Mouse (Mus musculus): Measurements from ENCODE around the gene Hmgb1. TPM values are rescaled to one million over a fixed set of nuclear protein-coding genes. Genes with fewer than 3 reads are reported as not detected.

The Hmgb1 gene
- polyA plus RNA-seq, 1 experiment from 2014 or later, result 1,278 TPM

DNA sequence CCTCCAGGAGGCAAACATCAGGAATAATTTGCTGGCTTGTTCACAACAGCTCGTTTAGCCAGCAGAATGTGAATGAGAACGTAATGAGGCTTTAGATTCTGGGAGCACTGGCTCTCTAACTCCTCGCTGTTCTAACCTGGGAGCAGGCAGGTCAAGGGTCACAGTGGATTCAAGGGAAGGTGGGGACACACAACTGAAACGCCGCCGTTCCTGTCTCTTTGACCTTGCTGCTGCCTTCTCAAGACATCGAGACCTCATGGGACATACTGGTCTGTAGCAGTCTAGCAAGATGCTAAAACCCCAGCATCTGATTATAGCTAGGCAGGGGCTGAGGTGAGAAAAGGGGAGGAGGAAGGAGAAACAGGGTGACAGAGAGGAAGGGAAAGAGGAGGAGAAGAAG, 70.8 kb downstream of the Hmgb1 start:
- H3K27ac ChIP-seq (ENCODE audit: low read depth, low read length), result no peak overlapping the region
- H3K4me3 ChIP-seq (ENCODE audit: low read depth, low read length), result no peak overlapping the region
- WGBS, result 77% methylated on average over 7 of the region's 7 CpGs
- H3K9me3 ChIP-seq (ENCODE audit: control insufficient read depth, low read length), result no peaks in the 10 kb centered on the region
- peaks cover 4% of the 10 kb centered on the region for H3K4me1 ChIP-seq (replicated peaks; ENCODE audit: control insufficient read depth, insufficient read depth, low read length)
- H3K9ac ChIP-seq (ENCODE audit: low read depth, low read length), result no peak overlapping the region
- ATAC-seq (replicated peaks; ENCODE audit: low FRiP score), result no peak
- H3K27me3 ChIP-seq (replicated peaks; ENCODE audit: control insufficient read depth, insufficient read depth, low read length), result no peaks in the 10 kb centered on the region
- no peak overlapping the region for H3K4me2 ChIP-seq
- no peak for DNase-seq (ENCODE audit: low spot score)
- H3K36me3 ChIP-seq (ENCODE audit: control insufficient read depth, insufficient read depth, low read length), result no peaks in the 10 kb centered on the region

- WGBS, result 86% methylated on average over 5 of the region's 5 CpGs
- Histone ChIP-seq H3K4me3 (ENCODE audit: low read depth, low read length) (no peak overlapping the region), H3K4me1 (replicated peaks; ENCODE audit: control insufficient read depth, insufficient read depth, low read length) (peaks cover 6% of the 10 kb centered on the region), H3K9ac (ENCODE audit: low read depth, low read length) (no peak overlapping the region), H3K27ac (ENCODE audit: low read depth, low read length) (no peak overlapping the region), H3K4me2 (no peak overlapping the region), H3K27me3 (replicated peaks; ENCODE audit: control insufficient read depth, insufficient read depth, low read length) (no peaks in the 10 kb centered on the region), H3K36me3 (ENCODE audit: control insufficient read depth, insufficient read depth, low read length) (no peaks in the 10 kb centered on the region), H3K9me3 (ENCODE audit: control insufficient read depth, low read length) (no peaks in the 10 kb centered on the region)
- DNase-seq (ENCODE audit: low spot score) (no peak), ATAC-seq (replicated peaks; ENCODE audit: low FRiP score) (no peak)
These were observed 71.7 kb downstream of the Hmgb1 start for GRCm38 (mm10) chr5:149112559-149112958.

- Histone ChIP-seq H3K4me3 (ENCODE audit: low read depth, low read length) (no peak overlapping the region), H3K9ac (ENCODE audit: low read depth, low read length) (no peak overlapping the region), H3K9me3 (ENCODE audit: control insufficient read depth, low read length) (no peaks in the 10 kb centered on the region), H3K27me3 (replicated peaks; ENCODE audit: control insufficient read depth, insufficient read depth, low read length) (no peaks in the 10 kb centered on the region), H3K36me3 (ENCODE audit: control insufficient read depth, insufficient read depth, low read length) (no peaks in the 10 kb centered on the region), H3K4me1 (replicated peaks; ENCODE audit: control insufficient read depth, insufficient read depth, low read length) (peaks cover 6% of the 10 kb centered on the region), H3K4me2 (no peak overlapping the region), H3K27ac (ENCODE audit: low read depth, low read length) (no peak overlapping the region)
- ATAC-seq (replicated peaks; ENCODE audit: low FRiP score), result no peak; the same call in 1 of the 2 replicates
- no peak for DNase-seq (ENCODE audit: low spot score)
- 75% methylated on average over 3 of the region's 3 CpGs for WGBS
These were observed 75.1 kb downstream of the Hmgb1 start for GRCm38 (mm10) chr5:149109220-149109619.

- H3K9me3 ChIP-seq (ENCODE audit: control insufficient read depth, low read length), result no peaks in the 10 kb centered on the region
- H3K27ac ChIP-seq (ENCODE audit: low read depth, low read length), result no peak overlapping the region
- 65% methylated on average over 15 of the region's 15 CpGs for WGBS
- DNase-seq (ENCODE audit: low spot score), result no peak
- H3K36me3 ChIP-seq (ENCODE audit: control insufficient read depth, insufficient read depth, low read length), result no peaks in the 10 kb centered on the region
- peaks cover 6% of the 10 kb centered on the region for H3K4me1 ChIP-seq (replicated peaks; ENCODE audit: control insufficient read depth, insufficient read depth, low read length)
- H3K4me3 ChIP-seq (ENCODE audit: low read depth, low read length), result no peak overlapping the region
- peak overlapping the region; percentile 19; the same call in 1 of the 2 replicates for H3K4me2 ChIP-seq
- no peaks in the 10 kb centered on the region for H3K27me3 ChIP-seq (replicated peaks; ENCODE audit: control insufficient read depth, insufficient read depth, low read length)
- H3K9ac ChIP-seq (ENCODE audit: low read depth, low read length), result no peak overlapping the region
- peak; percentile 89 for ATAC-seq (replicated peaks; ENCODE audit: low FRiP score)
These were observed 76.1 kb downstream of the Hmgb1 start for GRCm38 (mm10) chr5:149108178-149108577.

DNA sequence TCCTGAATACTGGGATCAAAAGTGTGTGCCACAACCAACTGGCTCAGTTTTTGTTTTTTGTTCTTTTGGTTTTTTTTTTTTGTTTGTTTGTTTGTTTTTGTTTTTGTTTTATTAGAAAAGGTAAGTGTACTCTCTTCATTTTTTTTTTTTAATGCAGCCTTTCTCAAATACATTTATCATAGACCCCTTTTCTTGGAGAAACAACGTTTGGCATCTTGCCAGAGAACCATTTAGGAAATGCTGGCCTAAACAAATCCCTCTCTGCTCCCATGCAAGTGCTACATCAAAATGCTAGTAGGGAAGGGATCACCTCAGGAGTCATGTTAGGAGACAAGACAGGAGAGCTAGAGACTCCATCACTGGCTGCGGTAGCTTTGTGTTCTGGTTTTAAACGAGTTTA, 76.7 kb downstream of the Hmgb1 start:
- Histone ChIP-seq H3K9me3 (ENCODE audit: control insufficient read depth, low read length) (no peaks in the 10 kb centered on the region), H3K9ac (ENCODE audit: low read depth, low read length) (no peak overlapping the region), H3K4me2 (no peak overlapping the region), H3K27me3 (replicated peaks; ENCODE audit: control insufficient read depth, insufficient read depth, low read length) (no peaks in the 10 kb centered on the region), H3K4me3 (ENCODE audit: low read depth, low read length) (no peak overlapping the region), H3K36me3 (ENCODE audit: control insufficient read depth, insufficient read depth, low read length) (no peaks in the 10 kb centered on the region), H3K27ac (ENCODE audit: low read depth, low read length) (no peak overlapping the region), H3K4me1 (replicated peaks; ENCODE audit: control insufficient read depth, insufficient read depth, low read length) (peaks cover 6% of the 10 kb centered on the region)
- 64% methylated on average over 3 of the region's 3 CpGs for WGBS
- DNase-seq (ENCODE audit: low spot score) (no peak), ATAC-seq (replicated peaks; ENCODE audit: low FRiP score) (no peak)

DNA sequence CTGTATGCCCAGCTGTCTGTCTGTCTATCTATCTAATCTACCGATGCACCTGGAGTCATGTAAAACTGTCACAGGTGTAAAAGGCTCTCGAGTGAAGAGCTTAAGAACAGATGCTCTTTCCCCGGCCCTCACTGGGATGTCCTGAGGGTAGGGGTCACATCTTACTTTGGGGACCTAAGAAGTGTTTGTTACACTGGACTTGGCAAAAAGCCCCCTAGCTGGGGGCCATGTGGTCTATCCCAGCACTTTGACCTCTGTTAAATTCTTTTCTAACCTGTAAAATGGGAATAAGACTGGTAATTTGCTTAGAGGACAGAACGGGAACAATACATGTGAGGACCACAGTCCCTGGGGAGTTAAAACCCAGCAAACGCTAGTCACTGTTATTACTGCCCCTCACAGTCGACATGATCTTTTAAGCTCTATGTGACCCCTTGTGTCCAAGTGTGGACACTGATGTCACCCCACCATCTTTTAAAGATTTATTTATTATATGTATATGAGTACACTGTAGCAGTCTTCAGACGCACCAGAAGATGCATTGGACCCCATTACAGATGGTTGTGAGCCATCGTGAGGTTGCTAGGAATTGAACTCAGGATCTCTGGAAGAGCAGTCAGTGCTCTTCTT, 80.1 kb downstream of the Hmgb1 start:
- Histone ChIP-seq H3K4me2 (no peak overlapping the region), H3K4me1 (replicated peaks; ENCODE audit: control insufficient read depth, insufficient read depth, low read length) (peaks cover 6% of the 10 kb centered on the region), H3K4me3 (ENCODE audit: low read depth, low read length) (no peak overlapping the region), H3K9me3 (ENCODE audit: control insufficient read depth, low read length) (no peaks in the 10 kb centered on the region), H3K9ac (ENCODE audit: low read depth, low read length) (no peak overlapping the region), H3K27me3 (replicated peaks; ENCODE audit: control insufficient read depth, insufficient read depth, low read length) (no peaks in the 10 kb centered on the region), H3K27ac (ENCODE audit: low read depth, low read length) (no peak overlapping the region), H3K36me3 (ENCODE audit: control insufficient read depth, insufficient read depth, low read length) (no peaks in the 10 kb centered on the region)
- DNase-seq (ENCODE audit: low spot score) (no peak), ATAC-seq (replicated peaks; ENCODE audit: low FRiP score) (no peak)
- WGBS, result 86% methylated on average over 8 of the region's 8 CpGs

DNA sequence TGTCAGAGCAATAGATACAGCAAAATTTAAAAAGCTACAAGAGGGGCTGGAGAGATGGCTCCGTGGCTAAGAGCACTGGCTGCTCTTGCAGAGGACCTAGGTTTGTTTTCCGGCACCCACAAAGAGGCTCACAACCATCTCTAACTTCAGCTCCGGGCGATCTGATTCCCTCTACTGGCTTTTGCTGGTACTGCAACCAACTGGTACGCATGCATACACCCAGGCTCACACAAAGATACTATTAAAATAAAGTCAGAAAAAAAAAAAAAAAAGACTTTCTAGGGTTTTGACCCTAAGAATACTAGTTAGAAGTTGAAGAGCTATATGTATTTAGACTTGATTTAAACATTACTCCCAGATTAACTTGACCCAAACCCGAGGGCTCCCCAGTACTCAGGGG, 82.4 kb downstream of the Hmgb1 start:
- 75% methylated on average over 6 of the region's 6 CpGs for WGBS
- H3K4me3 ChIP-seq (ENCODE audit: low read depth, low read length), result no peak overlapping the region
- no peak overlapping the region for H3K9ac ChIP-seq (ENCODE audit: low read depth, low read length)
- H3K27me3 ChIP-seq (replicated peaks; ENCODE audit: control insufficient read depth, insufficient read depth, low read length), result no peaks in the 10 kb centered on the region
- H3K4me2 ChIP-seq, result no peak overlapping the region
- no peaks in the 10 kb centered on the region for H3K9me3 ChIP-seq (ENCODE audit: control insufficient read depth, low read length)
- no peak overlapping the region for H3K27ac ChIP-seq (ENCODE audit: low read depth, low read length)
- DNase-seq (ENCODE audit: low spot score), result no peak
- no peak for ATAC-seq (replicated peaks; ENCODE audit: low FRiP score)
- H3K4me1 ChIP-seq (replicated peaks; ENCODE audit: control insufficient read depth, insufficient read depth, low read length), result no peaks in the 10 kb centered on the region
- H3K36me3 ChIP-seq (ENCODE audit: control insufficient read depth, insufficient read depth, low read length), result no peaks in the 10 kb centered on the region

- Histone ChIP-seq H3K4me1 (replicated peaks; ENCODE audit: control insufficient read depth, insufficient read depth, low read length) (0 out of 2 replicates have a peak, but pooled peaks cover 2% of the 10 kb centered on the region), H3K27ac (ENCODE audit: low read depth, low read length) (no peak overlapping the region), H3K4me2 (no peak overlapping the region), H3K4me3 (ENCODE audit: low read depth, low read length) (no peak overlapping the region), H3K9me3 (ENCODE audit: control insufficient read depth, low read length) (no peaks in the 10 kb centered on the region), H3K9ac (ENCODE audit: low read depth, low read length) (no peak overlapping the region), H3K27me3 (replicated peaks; ENCODE audit: control insufficient read depth, insufficient read depth, low read length) (no peaks in the 10 kb centered on the region), H3K36me3 (ENCODE audit: control insufficient read depth, insufficient read depth, low read length) (no peaks in the 10 kb centered on the region)
- WGBS, result 68% methylated on average over 3 of the region's 3 CpGs
- DNase-seq (ENCODE audit: low spot score) (no peak), ATAC-seq (replicated peaks; ENCODE audit: low FRiP score) (no peak)
These were observed 84.2 kb downstream of the Hmgb1 start for GRCm38 (mm10) chr5:149100091-149100490.

DNA sequence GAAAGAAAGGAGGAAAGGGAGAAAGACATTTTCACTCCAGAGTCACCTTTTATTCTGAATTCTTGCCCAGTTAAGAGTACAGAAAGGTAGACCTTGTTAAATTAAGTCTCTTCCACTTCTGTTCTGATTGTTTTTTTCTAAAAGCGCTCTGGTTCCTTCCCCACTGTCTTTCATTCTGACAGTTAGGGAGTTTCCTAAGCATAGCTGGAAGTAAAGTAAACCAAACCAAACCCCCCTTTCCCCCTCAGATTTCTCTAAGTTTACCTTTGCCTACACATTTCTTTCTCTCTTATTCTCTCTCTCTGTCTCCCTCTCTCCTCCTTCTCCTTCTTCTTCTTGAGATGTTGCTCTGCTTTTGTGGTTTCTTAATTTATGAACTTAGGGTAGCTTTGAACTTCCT, 85.3 kb downstream of the Hmgb1 start:
- Histone ChIP-seq H3K4me1 (replicated peaks; ENCODE audit: control insufficient read depth, insufficient read depth, low read length) (0 out of 2 replicates have a peak, but pooled peaks cover 2% of the 10 kb centered on the region), H3K27me3 (replicated peaks; ENCODE audit: control insufficient read depth, insufficient read depth, low read length) (no peaks in the 10 kb centered on the region), H3K4me3 (ENCODE audit: low read depth, low read length) (no peak overlapping the region), H3K9ac (ENCODE audit: low read depth, low read length) (no peak overlapping the region), H3K4me2 (no peak overlapping the region), H3K36me3 (ENCODE audit: control insufficient read depth, insufficient read depth, low read length) (no peaks in the 10 kb centered on the region), H3K27ac (ENCODE audit: low read depth, low read length) (no peak overlapping the region), H3K9me3 (ENCODE audit: control insufficient read depth, low read length) (no peaks in the 10 kb centered on the region)
- 71% methylated on average over 1 of the region's 1 CpGs for WGBS
- DNase-seq (ENCODE audit: low spot score) (no peak), ATAC-seq (replicated peaks; ENCODE audit: low FRiP score) (no peak)
